Mouse (Mus musculus): ENCODE results near the gene Dusp28. TPM values are rescaled to one million over a fixed set of nuclear protein-coding genes. Genes with fewer than 3 reads are reported as not detected.

The Dusp28 gene
- polyA plus RNA-seq, 1 experiment = 12.7 TPM

DNA sequence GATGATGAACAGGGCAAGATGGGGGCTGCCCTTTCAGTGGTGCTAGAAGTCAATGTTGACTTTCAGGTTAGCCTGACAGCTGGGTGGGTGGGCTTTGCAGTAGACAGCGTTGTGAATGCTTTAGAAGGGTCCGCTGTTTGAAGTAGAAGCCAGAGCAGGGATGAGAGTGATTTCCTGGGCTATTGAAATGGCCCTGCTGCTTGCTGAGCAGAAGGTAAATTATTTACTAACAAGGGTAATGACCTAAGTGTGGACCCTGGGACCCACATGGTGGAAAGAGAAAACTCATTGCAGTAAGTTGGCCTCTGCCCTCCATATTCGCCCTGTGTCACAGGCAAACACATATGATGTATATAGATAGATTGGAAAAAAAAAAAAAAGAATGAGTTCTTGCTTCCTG is 29.7 kb downstream of the Dusp28 start:
- H3K27ac ChIP-seq (ENCODE audit: insufficient read depth, low read length) = no peak overlapping the region
- WGBS = 94% methylated on average over 3 of the region's 3 CpGs
- peaks cover 10% of the 10 kb centered on the region for H3K36me3 ChIP-seq (ENCODE audit: control insufficient read depth, insufficient read depth, low read length)
- H3K27me3 ChIP-seq (ENCODE audit: control insufficient read depth, insufficient read depth, low read length) = no peaks in the 10 kb centered on the region
- no peak overlapping the region for H3K4me3 ChIP-seq (ENCODE audit: extremely low read depth, insufficient read depth, insufficient read length)
- no peak for TF ChIP-seq CTCF (IDR thresholded peaks at IDR 0.05; ENCODE audit: extremely low read depth, insufficient read depth, insufficient read length, insufficient replicate concordance)
- TF ChIP-seq POLR2A (IDR thresholded peaks at IDR 0.05; ENCODE audit: low read depth, low read length) = no peak
- no peak for DNase-seq (ENCODE audit: low read depth in 1 of 2, low spot score in 2 of 2)
- H3K4me1 ChIP-seq (ENCODE audit: control insufficient read depth, insufficient read depth, insufficient read length) = no peaks in the 10 kb centered on the region; the same call in 1 of the 2 replicates

DNA sequence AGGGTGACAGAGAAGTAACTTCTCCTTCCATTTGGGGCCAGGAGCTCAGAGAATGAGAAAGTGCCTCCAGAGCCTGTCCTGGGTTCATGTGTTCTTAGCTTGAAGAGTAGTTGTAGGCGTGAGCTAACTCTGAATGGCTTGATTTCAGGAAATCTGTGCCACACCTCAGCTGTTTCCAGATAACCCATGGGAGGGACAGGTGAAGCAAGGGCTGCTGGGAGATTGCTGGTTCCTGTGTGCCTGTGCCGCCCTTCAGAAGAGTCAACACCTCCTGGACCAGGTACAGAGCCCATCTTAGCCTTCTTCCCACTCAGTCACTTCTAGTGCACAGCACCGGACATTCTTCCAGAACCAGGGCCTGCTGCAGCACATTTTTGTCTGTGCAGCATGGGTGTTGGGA is 31.0 kb downstream of the Dusp28 start:
- Histone ChIP-seq H3K4me3 (ENCODE audit: extremely low read depth, insufficient read depth, insufficient read length) (no peak overlapping the region), H3K4me1 (ENCODE audit: control insufficient read depth, insufficient read depth, insufficient read length) (no peaks in the 10 kb centered on the region; the same call in 1 of the 2 replicates), H3K27ac (ENCODE audit: insufficient read depth, low read length) (no peak overlapping the region), H3K27me3 (ENCODE audit: control insufficient read depth, insufficient read depth, low read length) (no peaks in the 10 kb centered on the region), H3K36me3 (ENCODE audit: control insufficient read depth, insufficient read depth, low read length) (peaks cover 10% of the 10 kb centered on the region)
- TF ChIP-seq CTCF (IDR thresholded peaks at IDR 0.05; ENCODE audit: extremely low read depth, insufficient read depth, insufficient read length, insufficient replicate concordance) (no peak), POLR2A (IDR thresholded peaks at IDR 0.05; ENCODE audit: low read depth, low read length) (no peak)
- 88% methylated on average over 3 of the region's 3 CpGs for WGBS
- no peak for DNase-seq (ENCODE audit: low read depth in 1 of 2, low spot score in 2 of 2)

DNA sequence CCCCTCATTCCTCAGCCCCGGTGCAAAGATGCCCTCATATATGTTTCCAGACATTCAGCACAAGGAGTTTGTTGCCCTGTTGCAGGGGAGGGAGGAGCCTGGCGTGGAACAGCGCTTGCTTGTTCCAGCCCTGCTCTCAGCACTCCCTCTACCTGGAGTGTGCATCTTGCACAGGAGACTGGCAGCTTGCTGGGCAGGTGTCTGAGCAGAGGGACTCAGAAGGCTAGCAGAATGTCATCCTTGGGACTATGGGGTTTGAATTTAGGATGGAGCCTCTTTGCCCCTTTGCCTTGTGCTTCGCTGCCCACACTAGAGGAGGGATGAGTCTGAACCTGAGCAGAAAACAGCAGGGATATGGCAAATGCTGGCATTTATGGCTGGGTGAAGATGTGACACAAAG is 33.0 kb downstream of the Dusp28 start:
- H3K4me1 ChIP-seq (ENCODE audit: control insufficient read depth, insufficient read depth, insufficient read length) = no peaks in the 10 kb centered on the region
- no peaks in the 10 kb centered on the region for H3K27me3 ChIP-seq (ENCODE audit: control insufficient read depth, insufficient read depth, low read length)
- no peak overlapping the region for H3K4me3 ChIP-seq (ENCODE audit: extremely low read depth, insufficient read depth, insufficient read length)
- 95% methylated on average over 4 of the region's 4 CpGs for WGBS
- peaks cover 12% of the 10 kb centered on the region for H3K36me3 ChIP-seq (ENCODE audit: control insufficient read depth, insufficient read depth, low read length)
- TF ChIP-seq CTCF (IDR thresholded peaks at IDR 0.05; ENCODE audit: extremely low read depth, insufficient read depth, insufficient read length, insufficient replicate concordance) = no peak
- TF ChIP-seq POLR2A (IDR thresholded peaks at IDR 0.05; ENCODE audit: low read depth, low read length) = no peak
- H3K27ac ChIP-seq (ENCODE audit: insufficient read depth, low read length) = no peak overlapping the region
- DNase-seq (ENCODE audit: low read depth in 1 of 2, low spot score in 2 of 2) = no peak

DNA sequence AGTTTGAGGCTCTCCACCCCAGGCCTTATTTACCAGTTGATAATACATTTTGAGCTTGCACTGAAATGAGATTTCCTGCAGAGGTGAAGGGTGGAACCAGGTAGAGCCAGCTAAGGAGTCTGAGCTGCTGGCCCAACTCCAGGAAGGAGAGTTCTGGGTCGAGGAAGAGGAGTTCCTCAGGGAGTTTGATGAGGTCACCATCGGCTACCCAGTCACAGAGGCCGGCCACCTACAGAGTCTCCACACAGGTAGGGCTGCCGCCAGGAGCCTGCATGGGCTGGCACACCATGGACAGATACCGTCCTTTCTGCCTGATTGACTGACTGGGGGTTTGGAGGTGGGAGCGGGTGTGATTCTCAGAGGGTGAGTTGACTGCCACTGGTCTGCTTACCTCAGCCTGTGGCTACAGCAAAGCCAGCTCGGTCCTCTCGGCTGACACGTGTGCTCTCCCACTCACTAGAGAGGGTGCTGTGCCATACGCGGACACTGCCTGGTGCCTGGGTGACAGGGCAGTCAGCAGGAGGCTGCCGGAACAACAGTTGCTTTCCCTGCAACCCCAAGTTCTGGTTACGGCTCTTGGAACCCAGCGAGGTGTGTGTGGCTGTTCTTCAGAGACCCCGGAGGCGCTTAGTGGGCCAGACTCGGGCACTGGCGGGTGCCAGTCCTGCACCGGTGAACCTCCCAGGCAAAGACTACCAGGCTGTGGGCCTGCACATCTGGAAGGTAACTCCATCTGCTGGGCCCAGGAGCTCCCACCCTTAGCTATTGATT is 36.6 kb downstream of the Dusp28 start:
- WGBS = 95% methylated on average over 19 of the region's 19 CpGs
- Histone ChIP-seq H3K36me3 (ENCODE audit: control insufficient read depth, insufficient read depth, low read length) (peaks cover 15% of the 10 kb centered on the region), H3K4me3 (ENCODE audit: extremely low read depth, insufficient read depth, insufficient read length) (no peak overlapping the region), H3K27ac (ENCODE audit: insufficient read depth, low read length) (no peak overlapping the region), H3K27me3 (ENCODE audit: control insufficient read depth, insufficient read depth, low read length) (no peaks in the 10 kb centered on the region), H3K4me1 (ENCODE audit: control insufficient read depth, insufficient read depth, insufficient read length) (no peaks in the 10 kb centered on the region)
- DNase-seq (ENCODE audit: low read depth in 1 of 2, low spot score in 2 of 2) = no peak
- TF ChIP-seq CTCF (IDR thresholded peaks at IDR 0.05; ENCODE audit: extremely low read depth, insufficient read depth, insufficient read length, insufficient replicate concordance) = no peak
- no peak for TF ChIP-seq POLR2A (IDR thresholded peaks at IDR 0.05; ENCODE audit: low read depth, low read length)

DNA sequence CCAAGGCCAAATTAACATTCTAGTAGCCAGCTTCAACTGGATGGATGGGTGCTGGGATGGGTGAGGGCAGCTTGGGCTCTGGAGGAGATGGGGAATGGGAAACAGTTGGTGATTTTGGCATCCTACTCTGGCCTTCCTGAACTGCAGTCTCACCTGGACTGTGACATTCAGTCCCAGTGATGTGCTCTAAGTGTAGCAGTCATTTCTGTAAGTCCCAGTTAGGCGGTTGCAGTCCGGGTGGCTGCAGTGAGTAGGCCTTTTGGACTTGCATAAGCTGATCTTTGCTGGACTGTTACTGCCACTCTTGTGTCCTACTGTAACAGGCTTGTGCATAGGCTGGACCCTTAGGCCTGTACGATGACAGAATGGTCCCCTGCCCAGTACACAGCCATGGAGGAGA is 41.2 kb downstream of the Dusp28 start:
- peaks cover 5% of the 10 kb centered on the region for H3K36me3 ChIP-seq (ENCODE audit: control insufficient read depth, insufficient read depth, low read length)
- WGBS = 94% methylated on average over 3 of the region's 3 CpGs
- TF ChIP-seq POLR2A (IDR thresholded peaks at IDR 0.05; ENCODE audit: low read depth, low read length) (no peak), CTCF (IDR thresholded peaks at IDR 0.05; ENCODE audit: extremely low read depth, insufficient read depth, insufficient read length, insufficient replicate concordance) (no peak)

DNA sequence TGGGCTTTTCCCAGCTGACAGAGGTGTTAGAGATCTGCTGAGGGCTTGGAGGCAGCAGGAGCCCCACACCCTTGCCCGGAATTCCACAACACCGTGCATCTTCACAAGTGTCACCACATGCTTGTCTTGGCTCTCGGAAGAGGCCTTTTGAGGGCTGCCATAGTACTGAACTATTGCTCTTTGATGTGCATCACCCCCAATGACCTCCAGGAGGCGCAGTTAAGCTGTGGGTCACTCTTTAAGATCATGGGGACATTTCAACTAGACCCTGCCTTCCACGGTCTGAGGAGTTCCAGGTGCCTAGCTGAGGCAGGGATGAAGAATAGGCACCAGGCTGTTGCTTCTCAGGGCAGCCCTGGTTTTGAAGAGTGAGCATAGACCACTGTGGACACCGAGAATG is 42.6 kb downstream of the Dusp28 start:
- 69% methylated on average over 6 of the region's 6 CpGs for WGBS
- no peak overlapping the region for H3K27ac ChIP-seq (ENCODE audit: insufficient read depth, low read length)
- H3K4me3 ChIP-seq (ENCODE audit: extremely low read depth, insufficient read depth, insufficient read length) = no peak overlapping the region
- peaks cover 4% of the 10 kb centered on the region for H3K36me3 ChIP-seq (ENCODE audit: control insufficient read depth, insufficient read depth, low read length)
- TF ChIP-seq CTCF (IDR thresholded peaks at IDR 0.05; ENCODE audit: extremely low read depth, insufficient read depth, insufficient read length, insufficient replicate concordance) = no peak; the same call in 1 of the 2 replicates
- TF ChIP-seq POLR2A (IDR thresholded peaks at IDR 0.05; ENCODE audit: low read depth, low read length) = no peak
- no peak for DNase-seq (ENCODE audit: low read depth in 1 of 2, low spot score in 2 of 2)
- no peaks in the 10 kb centered on the region for H3K4me1 ChIP-seq (ENCODE audit: control insufficient read depth, insufficient read depth, insufficient read length)
- no peaks in the 10 kb centered on the region for H3K27me3 ChIP-seq (ENCODE audit: control insufficient read depth, insufficient read depth, low read length)

More for the DNA sequence above, 41.2 kb downstream of the Dusp28 start:
- H3K27me3 ChIP-seq (ENCODE audit: control insufficient read depth, insufficient read depth, low read length) = no peaks in the 10 kb centered on the region
- H3K4me1 ChIP-seq (ENCODE audit: control insufficient read depth, insufficient read depth, insufficient read length) = no peaks in the 10 kb centered on the region
- no peak overlapping the region for H3K27ac ChIP-seq (ENCODE audit: insufficient read depth, low read length)
- H3K4me3 ChIP-seq (ENCODE audit: extremely low read depth, insufficient read depth, insufficient read length) = no peak overlapping the region
- no peak for DNase-seq (ENCODE audit: low read depth in 1 of 2, low spot score in 2 of 2)

DNA sequence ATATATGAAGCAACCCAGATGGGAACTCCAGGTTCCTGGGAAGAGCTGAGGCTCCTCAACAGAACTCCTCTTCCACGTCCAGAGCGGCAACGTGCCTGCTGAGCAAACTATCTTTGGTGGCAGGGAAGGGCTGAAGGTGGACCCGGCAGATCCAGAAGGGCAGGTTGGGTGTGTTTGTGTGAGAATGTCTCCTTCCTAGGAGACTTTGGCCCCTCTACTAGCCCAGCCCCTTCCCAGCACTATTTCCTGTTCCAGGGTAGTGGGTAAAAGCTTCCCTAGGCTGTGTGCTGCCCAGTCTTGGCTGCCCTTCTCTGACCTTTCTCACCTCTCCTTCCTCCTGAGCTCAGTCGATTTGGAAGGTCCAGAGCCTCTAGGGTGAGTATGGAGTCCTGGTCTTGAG is 43.8 kb downstream of the Dusp28 start, which contains the start of gene Gpr35:
Gene Gpr35 (plus strand): TSS at position 259 of the 400 bp plus-strand sequence.
- Histone ChIP-seq H3K4me3 (ENCODE audit: extremely low read depth, insufficient read depth, insufficient read length) (no peak within 1 kb of the TSS), H3K27ac (ENCODE audit: insufficient read depth, low read length) (no peak within 1 kb of the TSS), H3K27me3 (ENCODE audit: control insufficient read depth, insufficient read depth, low read length) (no peaks in the 10 kb centered on the region), H3K4me1 (ENCODE audit: control insufficient read depth, insufficient read depth, insufficient read length) (no peaks in the 10 kb centered on the region), H3K36me3 (ENCODE audit: control insufficient read depth, insufficient read depth, low read length) (peaks cover 4% of the 10 kb centered on the region; the same call in 1 of the 2 replicates)
- WGBS = 71% methylated on average over 5 of the region's 5 CpGs
- DNase-seq (ENCODE audit: low read depth in 1 of 2, low spot score in 2 of 2) = no peak
- TF ChIP-seq CTCF (IDR thresholded peaks at IDR 0.05; ENCODE audit: extremely low read depth, insufficient read depth, insufficient read length, insufficient replicate concordance) (no peak), POLR2A (IDR thresholded peaks at IDR 0.05; ENCODE audit: low read depth, low read length) (no peak)
